Mouse (Mus musculus) kidney, embryonic 16.5 days (tissue): ENCODE results near the gene Gm3250. TPM values are rescaled to one million over a fixed set of nuclear protein-coding genes. Genes with fewer than 3 reads are reported as not detected.
"Not testable (repeated sequence)": the region's sequence is repeated elsewhere in the genome, so short reads cannot be mapped to it uniquely, and the experiment has no call there.

Experiments used
- ATAC-seq: fragments of 200-750 bp; cut with Nextera tagmentation; 2 replicates; pipeline ENCODE4 v1.8.0; 2017; ENCODE audit warnings: moderate TSS enrichment; ENCODE audit not compliant: low FRiP score, low TSS enrichment
- H3K27ac ChIP-seq: fragments of 300-500 bp; sonication (generic); 2 replicates; pipeline ENCODE4 v1.5.1; 2014; ENCODE audit warnings: low read length
- H3K27me3 ChIP-seq: fragments of 300-500 bp; sonication (generic); 2 replicates; pipeline ENCODE4 v1.6.1; 2014; ENCODE audit warnings: low read length, control low read depth, mixed read lengths; ENCODE audit not compliant: insufficient read depth
- H3K36me3 ChIP-seq: fragments of 300-500 bp; sonication (generic); 2 replicates; pipeline ENCODE4 v1.6.1; 2014; ENCODE audit warnings: low read length, control low read depth, mixed read lengths; ENCODE audit not compliant: insufficient read depth
- H3K4me1 ChIP-seq: fragments of 300-500 bp; sonication (generic); 2 replicates; pipeline ENCODE4 v1.6.1; 2014; ENCODE audit warnings: low read length, control low read depth, mixed read lengths; ENCODE audit not compliant: insufficient read depth
- H3K4me2 ChIP-seq: fragments of 300-500 bp; sonication (generic); replicated peaks from 2 replicates; pipeline ENCODE4 v1.6.1; 2014; ENCODE audit warnings: low read depth, low read length
- H3K4me3 ChIP-seq: fragments of 300-500 bp; sonication (generic); 2 replicates; pipeline ENCODE4 v1.5.1; 2014; ENCODE audit warnings: mild to moderate bottlenecking, low read length
- H3K9ac ChIP-seq: fragments of 300-500 bp; sonication (generic); replicated peaks from 2 replicates; pipeline ENCODE4 v1.6.1; 2014; ENCODE audit warnings: low read length
- H3K9me3 ChIP-seq: fragments of 300-500 bp; sonication (generic); 2 replicates; pipeline ENCODE4 v1.6.1; 2016; ENCODE audit warnings: low read length, control low read depth
- WGBS: fragments of 180-500 bp; shearing (Covaris S2); extraction: QIAGEN DNeasy Blood & Tissue Kit; methylation state at CpG from one replicate; pipeline ENCODE4 v1.1.7; 2014; 5-methylcytosine and 5-hydroxymethylcytosine counted together
- polyA plus RNA-seq: library from polyadenylated mRNA; unstranded; fragments of >200 nt; fragmentation: Nextera tagmentation; extraction: Ambion mirVana; gene quantifications from 2 replicates; pipeline ENCODE4 v1.2.1, GENCODE M21; 2015

Gm3250 gene
- not detected in 2 replicates for polyA plus RNA-seq

- H3K27ac ChIP-seq, H3K4me1 ChIP-seq, ATAC-seq, H3K9ac ChIP-seq, H3K4me2 ChIP-seq, H3K4me3 ChIP-seq, H3K9me3 ChIP-seq, H3K27me3 ChIP-seq, H3K36me3 ChIP-seq: not testable (repeated sequence)
- 75% methylated on average over 1 of the region's 1 CpGs for WGBS
Observed at GRCm38 (mm10) chr10:77782442-77782841, at the start of gene Gm3250. Gene Gm3250, minus strand, starts transcription at chr10:77782542.

- WGBS, result 69% methylated on average over 6 of the region's 6 CpGs
- no peaks in the 10 kb centered on the region for H3K27me3 ChIP-seq
- no peak within 1 kb of the TSS for H3K9ac ChIP-seq
- no peak within 1 kb of the TSS for H3K27ac ChIP-seq
- no peaks in the 10 kb centered on the region for H3K36me3 ChIP-seq
- no peak for ATAC-seq
- no peaks in the 10 kb centered on the region for H3K9me3 ChIP-seq
- H3K4me3 ChIP-seq, result no peak within 1 kb of the TSS
- H3K4me1 ChIP-seq, result no peaks in the 10 kb centered on the region
- H3K4me2 ChIP-seq, result no peak within 1 kb of the TSS
Observed at GRCm38 (mm10) chr10:77826951-77827350, 44.6 kb upstream of the Gm3250 start, which contains the start of gene Krtap10-4. Gene Krtap10-4, minus strand, starts transcription at chr10:77827095.

GRCm38 (mm10) chr10:77819203-77819602 is 36.9 kb upstream of the Gm3250 start:
- ATAC-seq, result no peak
- Histone ChIP-seq H3K36me3 (no peaks in the 10 kb centered on the region), H3K4me2 (no peak overlapping the region), H3K4me3 (no peak overlapping the region), H3K9ac (no peak overlapping the region), H3K27me3 (no peaks in the 10 kb centered on the region), H3K9me3 (no peaks in the 10 kb centered on the region), H3K27ac (no peak overlapping the region), H3K4me1 (no peaks in the 10 kb centered on the region)
- 38% methylated on average over 4 of the region's 4 CpGs for WGBS

DNA sequence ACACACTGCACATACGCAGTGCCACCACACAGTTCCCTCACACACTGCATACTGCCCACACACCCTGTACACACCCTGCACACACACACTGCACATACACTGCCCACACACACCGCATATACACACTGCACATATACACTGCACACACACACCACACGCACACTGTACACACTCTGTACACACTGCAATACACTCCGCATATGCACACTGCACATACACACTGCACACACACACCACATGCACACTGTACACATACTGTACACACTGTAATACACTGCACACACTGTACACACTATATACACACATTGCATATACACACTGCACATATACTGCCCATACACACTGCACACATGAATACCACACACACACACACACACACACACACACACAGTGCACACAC is 36.2 kb upstream of the Gm3250 start:
- H3K36me3 ChIP-seq, result no peaks in the 10 kb centered on the region
- ATAC-seq, result no peak
- no peaks in the 10 kb centered on the region for H3K27me3 ChIP-seq
- no peak overlapping the region for H3K27ac ChIP-seq
- H3K9me3 ChIP-seq, result no peaks in the 10 kb centered on the region
- no peak overlapping the region for H3K4me3 ChIP-seq
- H3K9ac ChIP-seq, result no peak overlapping the region
- H3K4me2 ChIP-seq, result no peak overlapping the region
- 98% methylated on average over 4 of the region's 4 CpGs for WGBS
- H3K4me1 ChIP-seq, result no peaks in the 10 kb centered on the region

DNA sequence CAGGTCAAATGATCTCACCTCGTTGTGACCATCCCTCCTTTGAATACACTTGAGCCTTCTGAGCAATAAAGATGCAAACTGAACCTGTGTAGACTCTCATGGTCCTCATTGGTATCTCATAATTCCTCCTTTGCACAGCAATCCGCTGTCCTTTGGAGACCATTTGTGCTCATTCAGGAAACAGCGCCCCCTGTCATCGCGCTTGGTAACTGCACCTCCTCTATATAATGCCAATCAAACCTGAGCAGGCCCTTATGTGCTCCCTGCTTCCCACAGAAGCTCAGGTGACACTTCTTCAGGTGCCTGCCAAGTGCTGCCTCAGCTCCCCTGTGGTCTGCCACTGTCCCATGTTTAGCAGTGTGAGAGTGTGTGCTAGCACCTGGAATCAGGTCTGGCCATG is 33.2 kb upstream of the Gm3250 start:
- 41% methylated on average over 5 of the region's 5 CpGs for whole genome bisulfite sequencing

DNA sequence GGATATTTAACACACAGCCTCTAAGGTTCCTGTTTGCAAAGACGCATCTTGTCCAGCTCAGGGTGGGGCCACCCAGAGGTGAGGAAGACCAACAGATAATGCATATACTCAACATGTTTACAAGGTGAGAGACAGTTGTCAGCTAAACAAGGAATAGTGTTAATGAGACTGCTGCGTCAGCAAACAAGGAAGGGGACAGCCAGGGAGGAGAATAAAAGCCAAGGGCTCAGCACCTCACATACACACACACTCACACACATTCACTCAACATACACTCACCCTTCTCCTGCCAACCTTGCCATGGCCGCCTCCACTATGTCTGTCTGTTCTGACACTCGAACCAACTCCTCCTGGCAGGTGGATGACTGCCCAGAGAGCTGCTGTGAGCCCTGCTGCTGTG is 32.0 kb upstream of the Gm3250 start, which contains the start of gene Gm2696:
Gene Gm2696, plus strand, starts transcription at position 301 of the 400 bp plus-strand sequence.
- Histone ChIP-seq H3K4me1 (no peaks in the 10 kb centered on the region), H3K27me3 (no peaks in the 10 kb centered on the region), H3K4me2 (no peak within 1 kb of the TSS), H3K36me3 (no peaks in the 10 kb centered on the region), H3K9me3 (no peaks in the 10 kb centered on the region; the same call in 1 of the 2 replicates), H3K27ac (no peak within 1 kb of the TSS), H3K9ac (no peak within 1 kb of the TSS), H3K4me3 (no peak within 1 kb of the TSS)
- WGBS, result 60% methylated on average over 4 of the region's 4 CpGs
- no peak for ATAC-seq

More for the DNA sequence above, 33.2 kb upstream of the Gm3250 start:
- no peaks in the 10 kb centered on the region for H3K27me3 ChIP-seq
- no peaks in the 10 kb centered on the region for H3K9me3 ChIP-seq
- H3K9ac ChIP-seq, result no peak overlapping the region
- no peak overlapping the region for H3K4me3 ChIP-seq
- no peak for ATAC-seq
- no peak overlapping the region for H3K4me2 ChIP-seq
- H3K4me1 ChIP-seq, result no peaks in the 10 kb centered on the region
- no peak overlapping the region for H3K27ac ChIP-seq
- H3K36me3 ChIP-seq, result no peaks in the 10 kb centered on the region

DNA sequence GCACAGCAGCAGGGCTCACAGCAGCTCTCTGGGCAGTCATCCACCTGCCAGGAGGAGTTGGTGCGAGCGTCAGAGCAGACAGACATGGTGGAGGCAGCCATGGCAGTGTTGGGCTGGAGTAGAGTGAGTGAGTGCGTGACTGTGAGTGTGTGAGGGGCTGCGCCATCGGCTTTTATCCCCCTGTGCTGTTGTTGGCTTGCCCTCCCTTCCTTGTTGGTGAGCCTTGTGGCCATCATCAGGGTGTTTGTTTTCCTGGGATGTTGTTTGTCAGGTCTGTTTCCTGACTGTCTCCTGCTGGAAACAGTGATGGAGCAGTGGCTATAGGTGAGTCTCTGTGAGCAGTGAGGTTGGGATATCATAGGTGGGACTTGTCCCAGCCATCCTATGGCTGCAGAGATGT is 29.4 kb upstream of the Gm3250 start, which contains the start of gene Gm9507:
Gene Gm9507, minus strand, starts transcription at position 101 of the 400 bp plus-strand sequence.
- WGBS, result 78% methylated on average over 3 of the region's 5 CpGs

GRCm38 (mm10) chr10:77804095-77804494 is 21.8 kb upstream of the Gm3250 start:
- ATAC-seq, result no peak
- no peaks in the 10 kb centered on the region for H3K27me3 ChIP-seq
- WGBS, result 82% methylated on average over 3 of the region's 3 CpGs
- no peak overlapping the region for H3K27ac ChIP-seq
- no peaks in the 10 kb centered on the region for H3K36me3 ChIP-seq
- H3K9ac ChIP-seq, result no peak overlapping the region
- H3K4me1 ChIP-seq, result no peaks in the 10 kb centered on the region
- H3K9me3 ChIP-seq, result no peaks in the 10 kb centered on the region
- H3K4me3 ChIP-seq, result no peak overlapping the region
- no peak overlapping the region for H3K4me2 ChIP-seq

More for the DNA sequence above, 29.4 kb upstream of the Gm3250 start, which contains the start of gene Gm9507:
- Histone ChIP-seq H3K4me2 (no peak within 1 kb of the TSS), H3K9ac (no peak within 1 kb of the TSS), H3K4me3 (no peak within 1 kb of the TSS), H3K36me3 (no peaks in the 10 kb centered on the region), H3K27ac (no peak within 1 kb of the TSS), H3K9me3 (no peaks in the 10 kb centered on the region; the same call in 1 of the 2 replicates), H3K4me1 (no peaks in the 10 kb centered on the region), H3K27me3 (no peaks in the 10 kb centered on the region)
- ATAC-seq, result no peak

DNA sequence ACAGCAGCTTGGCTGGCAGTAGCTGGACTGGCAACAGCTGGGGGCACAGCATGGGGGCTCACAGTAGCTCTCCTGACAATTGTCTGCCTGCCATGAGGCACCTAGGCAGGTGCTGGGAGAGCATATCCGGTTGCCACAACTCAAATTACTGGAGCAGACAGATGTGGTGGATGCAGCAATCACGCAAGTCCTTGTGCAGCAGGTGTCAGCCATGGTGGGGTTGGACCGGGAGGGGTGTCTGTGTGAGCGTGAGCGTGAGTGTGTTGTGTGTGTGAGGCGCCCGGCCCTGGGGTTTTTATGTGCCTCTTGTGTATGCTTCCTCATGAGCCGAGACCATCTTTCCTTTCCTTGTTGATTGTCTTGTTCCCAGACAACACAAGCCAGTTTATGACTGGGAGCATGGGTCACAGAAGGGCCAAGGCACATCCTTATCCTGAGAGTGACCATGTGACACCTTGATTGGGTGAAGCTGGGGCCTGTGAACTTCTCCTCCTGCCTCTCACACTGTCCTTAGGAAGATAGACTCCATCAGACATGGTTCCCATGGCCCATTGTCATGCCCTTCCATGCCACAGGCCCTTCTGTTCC is 16.7 kb upstream of the Gm3250 start, which contains the start of gene Gm19668:
Gene Gm19668, minus strand, starts transcription at position 213 of the 588 bp plus-strand sequence.
- Histone ChIP-seq H3K9ac (no peak within 1 kb of the TSS), H3K27ac (no peak within 1 kb of the TSS), H3K9me3 (no peaks in the 10 kb centered on the region), H3K4me3 (no peak within 1 kb of the TSS), H3K27me3 (no peaks in the 10 kb centered on the region), H3K4me1 (no peaks in the 10 kb centered on the region), H3K4me2 (no peak within 1 kb of the TSS), H3K36me3 (no peaks in the 10 kb centered on the region)
- 47% methylated on average over 8 of the region's 8 CpGs for WGBS
- ATAC-seq, result no peak

GRCm38 (mm10) chr10:77798164-77798920 is 16.0 kb upstream of the Gm3250 start:
- not testable (repeated sequence) for H3K9me3 ChIP-seq, H3K4me3 ChIP-seq, H3K4me2 ChIP-seq, H3K36me3 ChIP-seq, H3K27ac ChIP-seq, H3K27me3 ChIP-seq, H3K9ac ChIP-seq, ATAC-seq, H3K4me1 ChIP-seq
- WGBS, result 51% methylated on average over 3 of the region's 3 CpGs
